Mouse (Mus musculus) intestine, embryonic 14.5 days (tissue): Measurements from ENCODE around the gene Asic2. TPM values are rescaled to one million over a fixed set of nuclear protein-coding genes. Genes with fewer than 3 reads are reported as not detected.

Experiments used
- ATAC-seq: fragments of 200-750 bp; cut with Nextera tagmentation; replicated peaks from 2 replicates; pipeline ENCODE4 v1.8.0; 2017; ENCODE audit warnings: low read depth, moderate number of reproducible peaks, moderate TSS enrichment, moderate library complexity; ENCODE audit not compliant: low FRiP score, low TSS enrichment
- DNase-seq: peaks from one replicate; pipeline ENCODE4 v3.0.0-alpha.2; 2018; ENCODE audit warnings: low spot score
- H3K27ac ChIP-seq: fragments of 300-500 bp; sonication (generic); 2 replicates; pipeline ENCODE4 v1.5.1; 2014; ENCODE audit warnings: low read depth, mild to moderate bottlenecking, control low read depth
- H3K27me3 ChIP-seq: fragments of 300-500 bp; sonication (generic); replicated peaks from 2 replicates; pipeline ENCODE4 v1.6.1; 2014; ENCODE audit warnings: low read length, control low read depth; ENCODE audit not compliant: control insufficient read depth, insufficient read depth
- H3K36me3 ChIP-seq: fragments of 300-500 bp; sonication (generic); 2 replicates; pipeline ENCODE4 v1.6.1; 2014; ENCODE audit warnings: low read length, control low read depth; ENCODE audit not compliant: control insufficient read depth, insufficient read depth
- H3K4me1 ChIP-seq: fragments of 300-500 bp; sonication (generic); replicated peaks from 2 replicates; pipeline ENCODE4 v1.6.1; 2014; ENCODE audit warnings: low read length, control low read depth, mixed read lengths; ENCODE audit not compliant: control insufficient read depth, insufficient read depth
- H3K4me2 ChIP-seq: fragments of 300-500 bp; sonication (generic); 2 replicates; pipeline ENCODE4 v1.6.1; 2014; ENCODE audit warnings: low read length
- H3K4me3 ChIP-seq: fragments of 300-500 bp; sonication (generic); 2 replicates; pipeline ENCODE4 v1.5.1; 2014; ENCODE audit warnings: low read depth, low read length, control low read depth, mixed read lengths
- H3K9ac ChIP-seq: fragments of 300-500 bp; sonication (generic); 2 replicates; pipeline ENCODE4 v1.6.1; 2014; ENCODE audit warnings: mild to moderate bottlenecking, low read length
- H3K9me3 ChIP-seq: fragments of 300-500 bp; sonication (generic); 2 replicates; pipeline ENCODE4 v1.6.1; 2016; ENCODE audit warnings: low read length, control low read depth; ENCODE audit not compliant: control insufficient read depth
- WGBS: fragments of 180-500 bp; shearing (Covaris S2); extraction: QIAGEN DNeasy Blood & Tissue Kit; methylation state at CpG from one replicate; pipeline ENCODE4 v1.1.7; 2014; 5-methylcytosine and 5-hydroxymethylcytosine counted together
- polyA plus RNA-seq: library from polyadenylated mRNA; unstranded; fragments of >200 nt; fragmentation: Nextera tagmentation; extraction: Ambion mirVana; gene quantifications from 2 replicates; pipeline ENCODE4 v1.2.1, GENCODE M21; 2014

The Asic2 gene
- polyA plus RNA-seq, 1 experiment from 2014 or later: 0.22 TPM

- WGBS: 74% methylated on average over 6 of the region's 6 CpGs
- H3K4me3 ChIP-seq: no peak overlapping the region
- DNase-seq: no peak
Measured at GRCm38 (mm10) chr11:80955915-80956314, 1012.3 kb downstream of the Asic2 start.

GRCm38 (mm10) chr11:80954147-80954546 is 1014.1 kb downstream of the Asic2 start:
- no peak overlapping the region for H3K27ac ChIP-seq
- no peaks in the 10 kb centered on the region for H3K9me3 ChIP-seq
- no peak overlapping the region for H3K4me2 ChIP-seq
- H3K9ac ChIP-seq: no peak overlapping the region
- DNase-seq: no peak
- no peak overlapping the region for H3K4me3 ChIP-seq
- WGBS: 77% methylated on average over 8 of the region's 8 CpGs
- ATAC-seq: no peak
- 0 out of 2 replicates have a peak, but pooled peaks cover 10% of the 10 kb centered on the region for H3K27me3 ChIP-seq
- H3K4me1 ChIP-seq: no peaks in the 10 kb centered on the region
- H3K36me3 ChIP-seq: no peaks in the 10 kb centered on the region

More at GRCm38 (mm10) chr11:80955915-80956314, 1012.3 kb downstream of the Asic2 start:
- Histone ChIP-seq H3K27ac (no peak overlapping the region), H3K9me3 (no peaks in the 10 kb centered on the region), H3K36me3 (no peaks in the 10 kb centered on the region), H3K4me2 (no peak overlapping the region), H3K27me3 (0 out of 2 replicates have a peak, but pooled peaks cover 10% of the 10 kb centered on the region), H3K9ac (no peak overlapping the region), H3K4me1 (no peaks in the 10 kb centered on the region)
- ATAC-seq: no peak

- H3K36me3 ChIP-seq: no peaks in the 10 kb centered on the region
- ATAC-seq (no peak), DNase-seq (no peak)
- H3K4me2 ChIP-seq: no peak overlapping the region
- H3K27me3 ChIP-seq: no peaks in the 10 kb centered on the region
- H3K4me3 ChIP-seq: no peak overlapping the region
- H3K9me3 ChIP-seq: no peaks in the 10 kb centered on the region
- H3K9ac ChIP-seq: no peak overlapping the region
- WGBS: 72% methylated on average over 11 of the region's 11 CpGs
- H3K4me1 ChIP-seq: no peaks in the 10 kb centered on the region
- H3K27ac ChIP-seq: no peak overlapping the region
Measured at GRCm38 (mm10) chr11:80949068-80949738, 1019.1 kb downstream of the Asic2 start.

GRCm38 (mm10) chr11:80948103-80948502 is 1020.2 kb downstream of the Asic2 start:
- ATAC-seq (no peak), DNase-seq (no peak)
- no peaks in the 10 kb centered on the region for H3K4me1 ChIP-seq
- H3K9ac ChIP-seq: no peak overlapping the region
- whole genome bisulfite sequencing: 15% methylated on average over 2 of the region's 2 CpGs
- no peaks in the 10 kb centered on the region for H3K36me3 ChIP-seq
- H3K9me3 ChIP-seq: no peaks in the 10 kb centered on the region
- no peak overlapping the region for H3K4me2 ChIP-seq
- H3K27ac ChIP-seq: no peak overlapping the region
- no peaks in the 10 kb centered on the region for H3K27me3 ChIP-seq
- no peak overlapping the region for H3K4me3 ChIP-seq

GRCm38 (mm10) chr11:80946163-80946562 is 1022.1 kb downstream of the Asic2 start:
- WGBS: 79% methylated on average over 6 of the region's 6 CpGs
- Histone ChIP-seq H3K27me3 (no peaks in the 10 kb centered on the region), H3K9me3 (no peaks in the 10 kb centered on the region), H3K4me1 (no peaks in the 10 kb centered on the region), H3K4me3 (no peak overlapping the region), H3K27ac (no peak overlapping the region), H3K9ac (no peak overlapping the region), H3K4me2 (no peak overlapping the region), H3K36me3 (no peaks in the 10 kb centered on the region)
- DNase-seq (no peak), ATAC-seq (no peak)

- no peak for DNase-seq
- no peaks in the 10 kb centered on the region for H3K27me3 ChIP-seq
- WGBS: 83% methylated on average over 19 of the region's 19 CpGs
Measured at GRCm38 (mm10) chr11:80923286-80923951, 1044.8 kb downstream of the Asic2 start.

GRCm38 (mm10) chr11:80918332-80918731 is 1049.9 kb downstream of the Asic2 start:
- H3K9me3 ChIP-seq: no peaks in the 10 kb centered on the region
- H3K27me3 ChIP-seq: no peaks in the 10 kb centered on the region
- H3K36me3 ChIP-seq: no peaks in the 10 kb centered on the region
- ATAC-seq (no peak), DNase-seq (no peak)
- no peak overlapping the region for H3K27ac ChIP-seq
- no peak overlapping the region for H3K4me3 ChIP-seq
- WGBS: 83% methylated on average over 5 of the region's 5 CpGs
- H3K9ac ChIP-seq: no peak overlapping the region
- H3K4me1 ChIP-seq: no peaks in the 10 kb centered on the region
- no peak overlapping the region for H3K4me2 ChIP-seq

More at GRCm38 (mm10) chr11:80923286-80923951, 1044.8 kb downstream of the Asic2 start:
- Histone ChIP-seq H3K4me1 (no peaks in the 10 kb centered on the region), H3K9ac (no peak overlapping the region), H3K27ac (no peak overlapping the region), H3K9me3 (no peaks in the 10 kb centered on the region), H3K4me3 (no peak overlapping the region), H3K4me2 (no peak overlapping the region), H3K36me3 (no peaks in the 10 kb centered on the region)
- no peak for ATAC-seq

- Histone ChIP-seq H3K4me1 (no peaks in the 10 kb centered on the region), H3K9me3 (no peaks in the 10 kb centered on the region), H3K9ac (no peak overlapping the region), H3K27me3 (no peaks in the 10 kb centered on the region), H3K4me2 (no peak overlapping the region), H3K27ac (no peak overlapping the region), H3K36me3 (no peaks in the 10 kb centered on the region), H3K4me3 (no peak overlapping the region)
- no peak for ATAC-seq
- no peak for DNase-seq
Measured at GRCm38 (mm10) chr11:80917688-80918087, 1050.6 kb downstream of the Asic2 start.
